Mouse (Mus musculus): ENCODE measurements around the gene Vamp1. TPM values are rescaled to one million over a fixed set of nuclear protein-coding genes. Genes with fewer than 3 reads are reported as not detected.

Vamp1 gene
- total RNA-seq, 2 experiments from 2014 or later: 16.4 to 32.8 TPM

DNA sequence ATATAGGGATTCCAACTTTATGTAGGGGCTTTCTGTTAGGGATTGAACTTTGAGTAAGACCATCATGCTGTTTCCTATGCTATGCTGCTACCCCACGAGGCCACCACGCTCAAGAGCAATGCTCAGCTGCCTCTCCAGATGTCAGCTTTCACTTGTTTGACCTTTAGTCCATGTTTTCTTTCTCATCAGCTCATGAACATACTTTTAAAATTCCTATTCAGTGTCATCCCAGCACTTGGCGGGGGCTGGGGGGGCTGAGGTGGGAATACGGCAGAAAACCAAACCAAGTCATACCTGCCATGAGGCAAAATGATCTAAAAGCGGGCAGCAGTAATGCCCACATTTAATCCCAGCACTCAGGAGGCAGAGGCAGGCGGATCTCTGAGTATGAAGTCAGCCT lies 2.2 kb upstream of the Vamp1 start:
- DNase-seq: no peak

DNA sequence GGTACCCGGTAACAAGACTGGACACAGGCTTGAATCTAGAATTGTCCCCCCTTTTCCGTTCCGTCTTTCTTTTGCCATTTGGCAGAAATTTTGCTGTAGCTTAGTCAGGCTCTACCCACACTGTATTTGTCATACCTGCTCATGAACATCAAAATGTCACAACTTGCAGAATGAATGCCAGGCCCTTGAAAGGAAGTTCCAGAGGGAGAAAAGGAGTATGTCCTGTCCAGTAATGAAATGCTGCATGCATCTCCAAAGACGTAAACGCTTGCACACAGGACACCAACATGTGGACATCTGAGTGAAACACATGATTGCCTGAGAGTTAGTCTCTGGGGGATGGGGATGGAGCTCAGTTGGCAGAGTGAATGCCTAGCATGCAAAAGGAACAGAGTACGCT lies 1.6 kb upstream of the Vamp1 start:
- no peak for DNase-seq

DNA sequence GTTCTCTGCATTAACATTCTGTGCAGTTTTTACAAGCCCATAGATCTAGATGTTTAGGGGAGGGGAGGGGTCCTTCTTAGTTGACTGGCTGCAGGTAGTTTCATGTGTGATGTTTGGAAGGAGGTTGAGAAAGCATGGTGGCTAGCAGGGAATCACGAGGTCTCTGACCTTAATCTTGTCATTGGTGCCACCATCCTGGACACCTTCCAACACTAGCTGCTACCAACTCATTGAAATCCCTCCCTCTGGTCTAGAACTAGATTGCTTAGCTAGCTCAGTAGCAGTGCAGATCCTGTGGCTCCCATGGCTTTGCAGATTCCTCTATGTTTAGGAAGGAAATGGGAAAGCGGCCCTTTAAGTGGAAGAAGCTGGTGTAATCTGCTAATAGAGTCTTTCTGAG lies 1.5 kb downstream of the Vamp1 start:
- DNase-seq: peak; percentile 56

DNA sequence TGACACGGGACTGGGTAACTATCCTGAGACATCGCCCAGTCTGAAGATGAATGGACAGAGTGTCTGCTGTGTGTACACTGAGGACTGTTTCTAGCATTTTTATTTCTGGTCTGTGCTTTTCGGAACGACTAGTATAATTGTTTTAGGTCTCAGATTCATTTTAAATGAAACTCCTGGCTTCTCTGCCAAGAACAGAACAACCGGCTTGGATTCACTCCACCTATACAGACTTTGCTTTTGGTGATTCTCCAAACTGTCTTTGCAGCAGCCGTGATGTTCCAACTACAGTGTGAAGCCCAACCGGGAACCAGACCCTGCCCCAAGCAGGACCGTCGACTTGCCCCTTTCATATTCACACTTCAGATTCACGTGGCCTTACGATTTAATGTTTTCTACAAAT lies 2.5 kb downstream of the Vamp1 start:
- DNase-seq: no peak

DNA sequence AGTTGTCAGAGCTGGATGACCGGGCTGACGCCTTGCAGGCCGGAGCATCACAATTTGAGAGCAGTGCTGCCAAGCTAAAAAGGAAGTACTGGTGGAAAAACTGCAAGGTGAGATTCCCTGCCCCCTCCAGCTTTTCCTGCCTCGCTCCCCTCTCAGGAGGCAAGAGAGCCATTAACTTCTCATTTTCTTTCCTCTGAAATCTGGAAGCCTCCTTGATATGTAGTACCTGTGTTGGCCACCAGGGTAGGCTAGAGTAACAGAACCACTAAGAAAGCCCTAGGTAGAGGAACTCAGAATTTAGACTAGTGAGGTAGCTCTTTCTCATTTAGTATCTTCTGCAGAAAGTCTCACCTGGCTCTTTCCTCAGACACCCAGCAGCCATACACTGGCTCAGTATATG lies 3.6 kb downstream of the Vamp1 start:
- DNase-seq: peak; percentile 71

DNA sequence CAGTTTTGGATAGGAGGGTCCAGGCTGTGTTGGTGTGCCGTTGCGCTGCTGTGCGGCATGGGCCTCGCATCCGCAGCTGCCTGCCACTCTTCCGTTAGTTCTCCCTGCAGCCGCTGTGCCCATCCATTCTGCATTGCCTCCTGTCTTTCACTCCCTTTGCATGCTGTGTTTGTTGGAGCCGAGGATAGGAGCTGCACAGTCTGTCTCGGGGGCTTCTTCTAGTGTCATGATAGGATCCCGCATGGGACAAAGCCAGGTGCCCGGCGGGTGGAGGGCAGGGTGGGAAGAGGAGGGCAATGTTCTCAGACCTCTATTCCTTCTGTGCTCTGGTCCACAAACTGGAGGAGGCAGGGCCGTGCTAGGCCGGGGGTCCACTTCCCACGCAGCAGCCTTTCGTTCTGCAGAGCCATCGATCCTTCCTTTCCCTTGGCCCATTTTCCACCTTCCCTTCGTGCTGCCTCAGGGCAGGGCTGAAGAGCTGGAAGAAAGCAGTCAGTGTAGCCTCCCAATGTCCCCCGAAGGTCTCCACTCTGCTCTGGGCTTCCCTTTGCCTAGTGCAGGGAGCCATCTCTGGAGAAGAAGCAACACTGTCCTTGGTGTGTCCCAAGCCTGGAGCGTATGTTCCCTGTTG lies 5.9 kb downstream of the Vamp1 start:
- no peak for DNase-seq

DNA sequence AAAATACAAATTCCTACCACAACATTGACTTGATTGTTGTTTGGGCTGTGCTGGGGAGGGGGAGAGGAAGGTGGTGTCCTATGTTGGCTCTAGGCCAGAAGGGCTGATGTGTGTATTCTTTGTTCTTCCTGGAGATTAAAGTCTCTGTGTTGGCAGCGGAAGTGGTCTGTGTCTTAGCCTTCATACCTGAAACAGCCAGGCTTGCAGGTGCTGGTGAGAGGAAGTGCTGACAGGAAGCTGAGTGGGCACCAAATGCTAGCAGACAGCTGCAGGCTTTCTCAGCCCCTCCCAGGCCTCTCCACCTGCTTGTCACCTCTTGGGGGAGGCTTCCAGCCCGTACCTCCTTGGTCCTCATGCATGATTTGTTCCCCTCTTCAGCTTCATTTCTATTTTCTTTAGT lies 6.8 kb downstream of the Vamp1 start:
- no peak for DNase-seq

DNA sequence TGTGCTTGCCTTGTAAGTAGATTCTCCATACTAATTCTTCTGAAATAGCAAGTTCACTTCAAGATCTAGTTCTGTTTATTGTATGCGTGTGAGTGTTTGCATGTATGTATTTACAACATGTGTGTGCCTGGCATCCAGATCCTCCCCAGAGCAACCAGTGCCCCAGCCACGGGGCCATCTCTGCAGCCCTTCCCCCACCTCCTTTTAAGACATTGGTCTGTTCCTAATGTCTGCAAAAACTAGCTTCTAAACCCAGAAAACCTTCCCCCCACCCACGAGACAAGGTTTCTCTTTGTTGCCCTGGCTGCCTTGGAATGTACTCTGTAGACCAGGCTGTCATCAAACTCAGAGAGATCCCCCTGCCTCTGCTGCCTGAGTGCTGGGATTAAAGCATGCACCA lies 7.2 kb downstream of the Vamp1 start:
- no peak for DNase-seq

DNA sequence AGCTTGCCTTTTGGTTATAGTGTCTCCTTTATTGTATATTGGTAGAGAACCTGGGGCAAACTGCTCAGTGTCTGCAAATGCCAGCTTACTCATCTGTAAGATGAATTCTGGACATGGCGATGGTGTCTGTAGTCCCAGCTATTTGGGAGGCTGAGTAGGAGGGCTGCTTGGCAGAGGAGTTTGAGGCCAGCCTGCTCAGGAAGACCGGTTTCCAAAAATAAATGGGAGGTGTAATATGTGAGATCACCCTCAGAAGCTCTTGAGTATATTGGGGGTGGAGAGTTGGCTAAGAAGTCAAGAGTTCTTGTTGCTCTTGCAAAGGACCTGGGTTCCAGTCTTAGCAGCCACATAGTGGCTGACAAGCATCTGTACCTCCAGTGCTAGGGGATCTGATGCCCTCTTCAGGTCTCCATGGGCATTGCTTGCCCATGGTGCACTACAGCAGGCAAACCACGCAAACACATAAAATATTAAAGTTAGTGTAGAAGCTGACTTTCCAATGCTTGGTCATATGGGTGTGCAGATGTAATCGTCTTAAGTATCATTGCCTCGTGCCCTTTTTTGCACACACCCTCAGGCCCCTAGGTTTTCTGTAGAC lies 10.3 kb downstream of the Vamp1 start:
- peak; percentile 36 for DNase-seq

DNA sequence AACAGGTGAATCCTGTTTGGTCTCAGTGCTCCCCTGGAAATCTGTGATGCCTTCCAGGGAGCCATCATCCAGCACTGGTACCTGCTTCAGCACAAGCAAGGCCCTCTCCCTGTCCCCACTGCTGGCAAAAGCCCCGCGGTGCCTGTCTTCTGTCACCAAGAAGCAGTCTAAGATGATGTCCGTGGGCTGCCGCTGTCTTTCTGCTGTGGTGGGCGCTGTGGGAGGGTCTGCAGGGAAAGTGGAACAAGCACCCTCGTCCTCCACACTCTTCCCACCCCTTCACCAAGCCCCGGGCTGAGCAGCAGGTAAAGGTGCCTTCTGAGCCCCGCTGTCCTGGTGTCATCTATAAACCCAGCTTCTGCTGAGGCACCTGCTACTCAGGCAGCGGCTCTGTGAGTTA lies 15.2 kb downstream of the Vamp1 start:
- DNase-seq: no peak

DNA sequence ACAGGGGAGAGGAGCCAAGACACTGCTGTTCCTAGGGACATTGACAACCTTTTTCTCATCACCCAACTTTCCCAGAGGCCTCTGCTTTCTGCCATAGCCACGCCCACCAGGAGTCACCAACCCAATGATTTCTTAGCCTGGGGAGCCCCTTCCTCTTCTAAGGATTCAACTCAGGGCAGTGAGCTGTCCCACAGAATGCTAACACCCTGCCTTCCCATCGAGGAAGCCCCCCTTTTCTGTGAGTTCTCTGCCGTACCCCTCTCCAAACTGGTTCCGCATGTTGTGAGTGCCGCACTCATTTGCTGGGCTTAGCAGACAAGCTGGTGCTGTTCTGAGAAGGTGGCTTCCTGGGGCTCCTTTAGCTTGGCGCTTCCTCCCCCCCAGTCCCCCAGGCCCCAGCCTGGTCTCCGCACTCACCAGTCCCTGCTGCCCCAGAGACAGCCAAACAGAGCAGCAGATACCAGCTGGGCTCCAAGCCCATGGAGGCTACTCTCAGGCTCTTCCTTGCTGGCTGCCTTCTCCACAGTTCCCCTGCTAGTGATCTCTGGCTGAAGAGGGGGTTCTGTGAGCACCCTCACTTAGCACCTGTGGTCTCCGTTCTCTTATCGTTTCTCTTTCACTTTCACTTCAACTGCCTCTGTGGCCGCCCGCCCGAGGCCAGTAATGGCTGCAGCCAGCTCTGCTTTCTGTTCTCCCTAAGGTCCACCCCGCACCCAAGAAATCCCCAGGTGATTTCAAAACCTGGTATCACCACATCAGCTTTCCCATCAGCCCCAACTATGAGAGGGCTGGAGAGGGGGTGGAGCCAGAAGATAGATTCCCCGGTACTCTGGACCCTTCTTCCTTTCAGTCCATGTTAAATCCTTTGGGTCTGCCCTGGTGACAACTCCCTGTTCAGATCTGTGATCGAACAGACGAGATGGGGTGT lies 16.0 kb downstream of the Vamp1 start, which contains the start of gene Tapbpl:
Tapbpl (minus strand) TSS at position 744 of the 928 bp plus-strand sequence.
- peak; percentile 74 for DNase-seq

DNA sequence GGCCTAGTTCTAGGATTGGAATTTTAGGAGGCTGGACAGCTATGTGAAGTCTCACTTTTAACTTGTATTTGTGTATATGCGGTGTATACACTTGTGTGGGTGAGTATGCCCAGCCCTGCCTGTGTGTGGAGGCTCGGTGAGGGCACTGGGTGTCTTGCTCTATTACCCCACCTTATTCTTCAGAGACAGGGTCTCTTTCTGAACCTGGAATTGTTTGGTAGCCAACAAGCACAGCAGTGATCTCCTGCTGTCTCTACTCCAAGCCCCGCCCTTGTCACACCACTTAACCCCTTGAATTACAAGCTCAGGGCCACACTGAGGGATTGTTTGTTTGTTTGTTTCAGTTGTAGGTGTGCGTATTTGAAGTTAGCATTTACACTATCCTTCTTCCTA lies 16.7 kb downstream of the Vamp1 start:
- no peak for DNase-seq

DNA sequence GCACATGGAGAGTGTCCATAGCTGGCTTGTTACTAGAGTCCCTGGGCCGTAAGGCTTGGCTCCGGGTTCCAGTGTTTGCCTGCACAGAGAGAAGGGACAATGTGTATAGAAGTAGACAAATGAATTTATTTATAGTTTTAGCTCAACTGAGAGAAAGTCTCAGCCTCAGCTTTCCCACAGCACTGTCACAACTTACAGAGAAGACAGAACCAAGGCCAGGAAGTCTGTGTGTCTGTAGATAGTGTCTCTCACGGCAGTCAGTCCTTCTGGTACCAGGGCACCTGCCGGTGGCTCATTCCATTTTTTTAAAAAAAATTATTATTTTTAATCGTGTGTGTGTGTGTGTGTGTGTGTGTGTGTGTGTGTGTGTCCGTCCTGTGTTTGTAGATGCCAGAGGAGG lies 17.2 kb downstream of the Vamp1 start:
- no peak for DNase-seq

DNA sequence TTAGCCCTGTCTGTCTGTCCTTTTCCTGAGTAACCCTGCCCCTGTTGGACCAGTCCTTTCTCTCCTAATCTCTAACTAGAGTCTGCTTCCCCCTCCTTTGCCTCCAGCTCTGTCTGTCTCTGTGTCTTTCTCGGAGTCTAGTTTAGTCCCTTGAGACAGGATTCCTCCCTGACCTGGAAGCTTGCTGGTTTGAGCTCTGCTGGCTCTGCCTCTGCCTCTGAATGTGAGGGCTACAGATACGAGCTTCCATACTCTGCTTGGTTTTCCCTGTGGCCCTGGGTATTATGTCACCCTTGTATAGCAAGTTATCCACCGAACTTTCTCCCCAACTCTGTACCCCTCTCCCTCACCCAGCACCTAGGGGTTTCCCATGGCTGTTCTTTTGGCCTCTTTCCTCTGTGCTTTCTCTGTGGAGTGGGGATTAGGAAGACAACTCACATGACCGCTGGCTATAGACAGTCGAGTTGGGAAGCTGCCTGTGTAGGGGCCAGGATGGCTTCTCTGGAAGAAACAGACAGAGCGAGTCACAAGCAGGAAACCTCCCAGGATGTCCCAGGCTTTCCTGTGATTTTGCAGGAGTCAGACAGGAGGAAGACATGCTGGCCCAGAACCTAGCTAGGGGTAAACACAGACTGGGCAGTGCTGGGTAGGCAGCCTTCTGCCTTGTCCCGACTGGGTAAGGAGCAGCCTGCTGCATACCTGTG lies 18.6 kb downstream of the Vamp1 start:
- DNase-seq: no peak

DNA sequence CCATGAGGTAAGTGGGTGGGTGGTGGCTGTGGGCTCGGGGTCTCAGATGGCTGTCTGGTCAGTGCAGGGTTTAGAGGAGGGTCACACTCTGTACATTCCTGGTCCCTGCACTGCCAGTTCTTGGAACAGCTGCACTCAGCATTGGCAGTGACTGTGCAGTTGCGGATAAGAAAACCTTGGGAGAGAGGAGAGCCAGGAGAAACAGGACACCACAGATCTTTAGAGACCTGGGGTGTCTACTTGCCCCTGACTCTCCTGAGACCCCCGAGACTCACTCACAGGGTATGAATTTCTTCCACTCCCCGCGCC lies 19.1 kb downstream of the Vamp1 start:
- no peak for DNase-seq

DNA sequence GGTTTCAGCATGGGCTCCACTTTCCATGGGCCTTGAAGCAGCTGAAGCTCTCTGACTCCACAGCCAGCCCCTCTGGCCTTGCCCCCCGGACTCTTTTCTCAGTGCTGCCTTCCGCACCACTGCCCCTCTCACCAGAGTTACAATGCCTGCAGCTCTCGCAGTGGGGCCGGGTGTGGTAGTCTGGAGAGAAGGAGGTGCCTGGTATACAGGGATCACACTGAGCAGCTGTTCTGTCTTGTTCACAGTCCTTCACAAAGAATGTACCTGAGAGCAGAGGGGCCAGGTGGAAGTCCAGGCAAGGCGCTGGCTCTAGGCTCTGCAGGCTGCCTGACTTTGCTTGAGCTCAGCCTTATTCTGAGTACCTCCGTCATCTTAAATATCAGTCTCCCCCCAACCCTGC lies 21.0 kb downstream of the Vamp1 start:
- no peak for DNase-seq

DNA sequence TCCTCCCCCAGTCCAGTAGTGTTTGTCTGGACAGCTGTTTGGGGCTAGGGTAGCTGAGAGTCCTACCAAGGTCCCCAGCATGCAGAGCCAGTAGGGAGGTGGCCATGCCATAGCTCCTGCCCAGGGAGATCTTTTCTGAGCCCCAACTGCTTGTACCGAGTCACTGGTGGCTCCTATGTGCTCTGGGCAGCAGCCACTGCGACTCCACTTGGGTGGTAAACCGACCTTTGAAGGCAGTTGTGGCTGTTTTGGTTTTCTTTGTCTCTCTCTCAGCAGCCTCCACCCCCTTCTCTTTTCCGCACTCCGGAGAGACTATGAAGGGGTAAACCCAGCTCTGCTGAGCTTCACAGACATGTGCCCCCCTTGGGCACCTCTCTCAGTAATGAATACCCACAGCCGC lies 21.4 kb downstream of the Vamp1 start, which contains the start of gene Cd27:
Cd27 (minus strand) TSS at position 229 of the 400 bp plus-strand sequence.
- DNase-seq: no peak

DNA sequence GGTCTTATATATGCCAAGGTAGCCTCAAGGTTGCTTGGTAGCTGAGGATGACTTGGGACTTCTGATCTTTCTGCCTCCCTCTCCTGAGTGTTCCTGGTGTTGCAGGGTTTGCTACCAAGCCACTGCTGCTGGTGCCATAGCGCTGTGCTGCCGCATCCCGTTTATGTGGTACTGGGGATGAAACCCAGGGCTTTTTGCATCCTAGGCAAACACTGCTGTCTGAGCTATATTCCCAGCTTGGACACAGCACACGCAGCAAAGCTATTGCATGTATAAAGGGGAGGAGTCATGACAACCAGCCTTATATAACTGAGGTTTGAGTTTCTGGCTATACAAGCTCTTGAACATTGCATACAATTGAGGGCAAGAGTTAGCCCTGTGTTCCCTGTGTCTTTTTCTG lies 22.1 kb downstream of the Vamp1 start:
- DNase-seq: no peak

DNA sequence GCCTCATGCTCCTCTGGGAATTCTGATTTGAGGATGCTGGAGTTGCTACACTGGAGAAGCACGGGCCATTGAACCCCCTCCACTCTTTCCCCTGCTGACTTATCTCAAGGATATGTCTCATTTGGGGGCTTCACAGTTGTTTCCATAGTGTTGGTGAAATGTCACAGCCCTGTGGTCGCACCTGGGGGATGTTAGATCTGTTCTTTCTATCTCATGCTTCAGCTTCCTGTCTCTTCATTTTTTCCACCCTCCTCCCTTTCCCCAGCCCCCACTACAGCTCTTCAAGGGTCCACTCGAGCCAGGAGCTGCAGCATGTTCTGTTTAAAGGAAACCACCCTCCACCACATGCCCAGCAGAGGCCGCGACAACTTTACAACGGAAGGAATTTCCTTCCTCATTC lies 23.0 kb downstream of the Vamp1 start:
- DNase-seq: no peak

DNA sequence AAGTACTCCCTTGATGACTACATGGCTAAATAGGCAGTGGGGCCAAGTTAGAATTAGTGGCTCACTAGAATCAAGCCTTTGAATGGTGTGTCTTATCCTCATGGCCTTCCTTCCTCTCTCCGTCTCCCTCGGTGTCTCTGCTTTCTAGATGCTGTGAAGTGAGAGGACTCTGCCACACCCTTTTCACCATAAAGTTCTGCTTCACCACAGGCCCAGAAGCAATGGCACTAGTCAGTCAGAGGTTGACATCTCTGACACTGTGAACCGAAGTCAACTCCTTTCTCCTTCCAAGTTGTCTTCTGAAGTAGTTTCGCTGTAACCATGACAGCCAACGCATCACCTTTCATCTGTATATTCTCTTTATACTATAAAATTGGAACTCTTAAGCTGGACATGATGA lies 24.2 kb downstream of the Vamp1 start:
- DNase-seq: no peak

DNA sequence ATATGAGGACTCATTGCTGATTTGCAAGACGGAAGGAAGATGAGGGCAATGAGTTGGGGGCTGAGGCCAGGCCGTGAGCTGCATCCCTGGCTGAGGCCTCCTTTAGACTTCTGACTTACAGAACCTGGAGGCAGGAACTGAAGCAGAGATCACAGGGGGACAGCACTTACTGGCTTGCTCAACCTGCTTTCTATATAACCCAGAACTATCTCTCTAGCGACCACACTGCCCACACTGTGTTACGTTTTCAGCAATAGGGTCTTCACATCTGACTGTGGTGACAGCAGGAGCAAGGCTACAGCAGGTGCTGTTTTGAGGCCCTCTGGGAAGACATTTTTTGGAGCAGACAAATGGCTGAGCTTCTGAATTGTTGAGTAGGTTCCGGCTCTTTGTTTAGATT lies 25.3 kb downstream of the Vamp1 start:
- no peak for DNase-seq

DNA sequence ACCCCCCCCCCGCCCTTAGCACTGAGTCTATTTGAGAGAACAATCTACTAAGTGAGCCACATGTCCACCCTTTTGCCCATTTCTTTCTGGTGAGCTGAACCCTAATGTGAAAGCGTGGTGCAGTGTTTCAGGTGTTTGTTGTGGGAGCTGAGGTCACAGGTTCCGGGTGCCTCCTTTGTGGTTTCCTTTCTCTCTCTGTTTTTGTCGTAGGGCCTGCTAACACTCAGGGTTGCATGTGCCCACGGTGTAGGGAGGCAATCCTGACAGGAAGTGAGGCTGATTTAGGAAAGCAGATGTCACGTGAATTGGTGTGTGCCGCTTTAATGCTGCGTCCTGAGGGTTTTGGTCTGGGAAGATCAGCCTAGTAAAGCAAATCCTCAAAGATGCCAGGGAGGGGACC lies 26.2 kb downstream of the Vamp1 start:
- DNase-seq: no peak

DNA sequence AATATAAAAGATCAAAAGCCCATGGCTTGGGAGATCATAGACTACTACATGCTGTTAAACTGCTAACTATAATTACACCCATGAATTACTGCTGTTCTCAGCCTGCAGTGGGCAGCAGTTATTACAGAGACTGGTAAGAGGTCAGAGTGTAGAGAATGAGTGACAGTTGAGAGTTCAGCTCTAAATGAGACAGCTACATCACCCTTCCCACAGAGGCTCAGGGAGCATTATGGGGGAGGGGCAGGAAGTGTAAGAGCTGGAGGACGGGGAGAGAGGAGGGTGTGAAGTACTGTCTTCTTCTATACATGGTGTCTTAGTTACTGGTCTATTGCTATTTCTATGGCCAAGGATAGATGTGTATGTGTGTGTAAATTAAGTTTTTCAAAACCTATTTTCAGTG lies 29.2 kb downstream of the Vamp1 start:
- no peak for DNase-seq
